Mouse (Mus musculus): Measurements from ENCODE around the gene Gm5728. TPM values are rescaled to one million over a fixed set of nuclear protein-coding genes. Genes with fewer than 3 reads are reported as not detected.

Gene Gm5728
- polyA plus RNA-seq (2012; rRNA removed), result not detected in 2 replicates

DNA sequence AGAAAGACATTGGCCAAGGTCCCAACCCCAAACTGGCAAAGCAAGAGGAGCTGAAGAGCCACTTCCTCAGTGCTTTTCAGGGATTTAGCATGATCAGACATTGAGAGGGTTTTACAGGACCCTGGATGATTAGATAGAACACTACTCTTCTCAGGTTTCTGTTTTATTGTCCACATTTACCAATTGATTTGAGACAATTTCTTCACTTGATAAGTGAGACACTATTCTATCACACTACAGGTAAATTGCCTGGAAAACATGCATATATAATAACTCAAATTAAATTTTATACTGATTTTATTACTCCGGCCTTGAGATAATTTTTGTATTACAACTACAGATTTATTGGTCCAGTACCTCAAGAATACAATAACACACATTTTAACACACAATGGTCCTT lies at the start of gene Gm5728:
Gene Gm5728 (minus strand): TSS at position 101 of the 400 bp plus-strand sequence.

DNA sequence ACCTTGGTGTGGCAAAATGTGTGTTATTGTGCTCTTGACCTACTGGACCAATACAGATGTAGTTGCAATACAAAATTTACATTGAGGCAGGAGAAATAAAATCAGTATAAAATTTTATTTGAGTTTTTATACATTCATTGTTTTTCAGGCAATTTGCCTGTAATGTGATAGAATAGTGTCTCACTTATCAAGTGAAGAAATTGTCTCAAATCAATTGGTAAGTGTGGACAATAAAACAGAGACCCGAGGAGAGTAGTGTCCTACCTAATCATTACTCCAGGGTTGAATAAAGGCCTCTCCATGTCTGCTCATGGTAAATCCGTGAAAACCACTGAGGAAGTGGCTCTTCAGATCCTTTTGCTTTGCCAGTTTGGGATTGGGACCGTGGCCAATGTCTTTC lies 42.4 kb upstream of the Gm5728 start, which contains the start of gene Vmn1r100:
Gene Vmn1r100 (plus strand): TSS at position 301 of the 400 bp plus-strand sequence.

DNA sequence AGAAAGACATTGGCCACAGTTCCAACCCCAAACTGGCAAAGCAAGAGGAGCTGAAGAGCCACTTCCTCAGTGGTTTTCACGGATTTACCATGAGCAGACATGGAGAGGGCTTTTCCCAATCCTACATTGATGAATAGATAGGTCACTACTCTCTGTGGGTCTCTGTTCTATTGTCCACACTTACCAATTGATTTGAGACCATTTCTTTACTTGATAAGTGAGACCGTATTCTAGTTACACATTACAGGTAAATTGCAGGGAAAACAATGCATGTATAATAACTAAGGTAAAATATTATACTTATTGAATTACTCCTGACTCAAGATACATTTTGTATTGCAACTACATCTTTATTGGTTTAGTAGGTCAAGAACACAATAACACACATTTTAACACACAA lies 41.2 kb downstream of the Gm5728 start, which contains the start of gene Gm4133:
Gene Gm4133 (minus strand): TSS at position 101 of the 400 bp plus-strand sequence.

Other genes with a start within 250 kb of the Gm5728 start
- gene Vmn1r93, start 236.3 kb downstream of the Gm5728 start, polyA plus RNA-seq (2012; rRNA removed), result not detected in 2 replicates
- not detected in 2 replicates for gene Vmn1r94, start 207.0 kb downstream of the Gm5728 start, polyA plus RNA-seq (2012; rRNA removed)
- gene Vmn1r95, start 181.7 kb downstream of the Gm5728 start, polyA plus RNA-seq (2012; rRNA removed), result not detected in 2 replicates
- gene Gm6164, start 169.8 kb downstream of the Gm5728 start, polyA plus RNA-seq (2012; rRNA removed), result not detected in 2 replicates
- not detected in 2 replicates for gene Gm4498, start 141.6 kb downstream of the Gm5728 start, polyA plus RNA-seq (2012; rRNA removed)
- not detected in 2 replicates for gene Gm5890, start 112.6 kb downstream of the Gm5728 start, polyA plus RNA-seq (2012; rRNA removed)
- not detected in 2 replicates for gene Gm4133, start 41.3 kb downstream of the Gm5728 start, polyA plus RNA-seq (2012; rRNA removed)
- not detected in 2 replicates for gene Vmn1r100, start 42.5 kb upstream of the Gm5728 start, polyA plus RNA-seq (2012; rRNA removed)
- not detected in 2 replicates for gene Vmn1r101, start 67.2 kb upstream of the Gm5728 start, polyA plus RNA-seq (2012; rRNA removed)
- gene Gm10670, start 99.5 kb upstream of the Gm5728 start, polyA plus RNA-seq (2012; rRNA removed), result not detected in 2 replicates
- not detected in 2 replicates for gene Vmn1r103, start 135.1 kb upstream of the Gm5728 start, polyA plus RNA-seq (2012; rRNA removed)
- gene Vmn1r104, start 158.4 kb upstream of the Gm5728 start, polyA plus RNA-seq (2012; rRNA removed), result not detected in 2 replicates
- not detected in 2 replicates for gene Gm5726, start 170.3 kb upstream of the Gm5728 start, polyA plus RNA-seq (2012; rRNA removed)
- gene Gm4141, start 200.8 kb upstream of the Gm5728 start, polyA plus RNA-seq (2012; rRNA removed), result not detected in 2 replicates
- gene Gm4513, start 223.6 kb upstream of the Gm5728 start, polyA plus RNA-seq (2012; rRNA removed), result not detected in 2 replicates

All from colon, adult 2 months (tissue).